Mouse (Mus musculus) bone marrow macrophage, adult 2 months (primary cell): Measurements from ENCODE around the gene Gm4302. TPM values are rescaled to one million over a fixed set of nuclear protein-coding genes. Genes with fewer than 3 reads are reported as not detected.
"Not testable (repeated sequence)": the region's sequence is repeated elsewhere in the genome, so short reads cannot be mapped to it uniquely, and the experiment has no call there.

Source experiments
- H3K27ac ChIP-seq: 2 replicates; pipeline ENCODE4 v1.5.1; 2012; ENCODE audit warnings: low read depth, low read length; ENCODE audit not compliant: insufficient read depth
- H3K4me1 ChIP-seq: 2 replicates; pipeline ENCODE4 v1.6.1; 2012; ENCODE audit warnings: low read length; ENCODE audit not compliant: control insufficient read depth, insufficient read depth
- H3K4me3 ChIP-seq: 2 replicates; pipeline ENCODE4 v1.5.1; 2012; ENCODE audit warnings: mild to moderate bottlenecking, low read length, moderate library complexity; ENCODE audit not compliant: insufficient read depth
- CTCF ChIP-seq: IDR thresholded peaks from 2 replicates; pipeline ENCODE4 v1.5.1; 2012; ENCODE audit warnings: low read depth, mild to moderate bottlenecking, low read length, moderate library complexity
- POLR2A ChIP-seq: IDR thresholded peaks from 2 replicates; pipeline ENCODE4 v1.6.1; 2012; ENCODE audit warnings: mild to moderate bottlenecking, low read depth, low read length, borderline replicate concordance
- polyA plus RNA-seq: library from polyadenylated mRNA; stranded (reverse); fragments of >200 nt; gene quantifications from 2 replicates; pipeline ENCODE4 v1.2.4, GENCODE M21; 2012; ENCODE audit not compliant: missing spikeins, insufficient read depth, insufficient read length

Gene Gm4302
- polyA plus RNA-seq = not detected in 2 replicates

DNA sequence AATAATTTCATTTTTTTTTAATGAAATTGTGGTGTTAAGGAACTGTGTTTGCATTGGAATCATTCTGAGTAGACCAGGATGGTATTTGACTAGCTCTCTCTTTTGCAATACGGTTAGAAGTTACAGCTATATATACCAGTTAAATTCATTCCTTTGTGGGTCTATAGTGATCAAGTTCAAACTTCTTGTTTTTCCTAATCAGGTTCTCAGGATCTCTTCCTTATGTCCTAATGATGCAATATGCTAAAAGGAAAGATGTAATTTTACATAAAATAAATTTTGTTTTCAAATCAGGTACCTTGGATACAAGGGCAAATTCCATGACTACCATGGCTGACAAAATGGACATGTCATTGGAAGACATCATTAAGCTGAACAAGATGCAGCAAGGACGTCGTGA is at the start of gene Gm4302:
Gm4302 (plus strand) TSS at position 301 of the 400 bp plus-strand sequence.
- not testable (repeated sequence) for H3K4me3 ChIP-seq, H3K4me1 ChIP-seq, H3K27ac ChIP-seq

DNA sequence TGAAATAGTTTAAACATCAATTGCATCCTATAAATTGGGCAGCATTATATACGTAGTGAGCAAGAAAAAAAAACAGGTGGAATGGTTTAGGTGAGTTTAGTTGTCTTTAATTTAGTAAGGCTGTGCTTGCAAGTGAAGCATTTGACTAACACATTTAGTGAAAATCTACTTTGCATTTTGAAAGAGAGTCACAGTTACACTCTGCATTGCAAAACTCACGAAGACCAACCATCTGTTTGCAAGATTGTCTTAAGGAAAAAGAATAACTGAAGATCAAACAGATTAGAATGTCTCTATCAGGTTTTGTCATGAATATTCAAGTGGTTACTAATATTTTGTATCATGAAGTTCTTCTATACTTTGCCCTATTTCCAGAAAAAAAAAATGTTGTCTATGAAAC is 44.5 kb upstream of the Gm4302 start:
- Histone ChIP-seq H3K27ac (no peak overlapping the region), H3K4me1 (no peaks in the 10 kb centered on the region), H3K4me3 (no peak overlapping the region)
- TF ChIP-seq POLR2A (no peak), CTCF (no peak)

DNA sequence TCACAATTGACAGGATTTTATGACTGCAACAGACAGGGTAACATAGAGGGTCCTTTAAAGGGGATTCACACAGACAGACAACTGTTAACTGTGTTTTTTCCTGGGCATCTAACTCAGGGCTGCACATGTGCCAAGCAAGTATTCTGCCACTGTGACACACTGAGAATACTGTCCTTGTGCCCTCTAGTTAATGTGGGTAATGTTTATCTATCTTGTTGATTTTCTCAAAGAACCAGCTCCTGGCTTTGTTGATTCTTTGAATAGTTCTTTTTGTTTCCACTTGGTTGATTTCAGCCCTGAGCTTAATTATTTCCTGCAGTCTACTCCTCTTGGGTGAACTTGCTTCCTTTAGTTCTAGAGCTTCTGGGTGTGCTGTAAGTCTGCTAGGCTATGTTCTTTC is 40.5 kb upstream of the Gm4302 start:
- H3K4me3 ChIP-seq, H3K4me1 ChIP-seq, H3K27ac ChIP-seq: not testable (repeated sequence)

DNA sequence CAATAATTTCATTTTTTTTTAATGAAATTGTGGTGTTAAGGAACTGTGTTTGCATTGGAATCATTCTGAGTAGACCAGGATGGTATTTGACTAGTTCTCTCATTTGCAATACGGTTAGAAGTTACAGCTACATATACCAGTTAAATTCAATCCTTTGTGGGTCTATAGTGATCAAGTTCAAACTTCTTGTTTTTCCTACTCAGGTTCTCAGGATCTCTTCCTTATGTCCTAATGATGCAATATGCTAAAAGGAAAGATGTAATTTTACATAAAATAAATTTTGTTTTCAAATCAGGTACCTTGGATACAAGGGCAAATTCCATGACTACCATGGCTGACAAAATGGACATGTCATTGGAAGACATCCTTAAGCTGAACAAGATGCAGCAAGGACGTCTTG is 5.3 kb upstream of the Gm4302 start, which contains the start of gene Gm4301:
Gm4301 (plus strand) TSS at position 301 of the 400 bp plus-strand sequence.
- H3K4me1 ChIP-seq, H3K27ac ChIP-seq, H3K4me3 ChIP-seq: not testable (repeated sequence)

DNA sequence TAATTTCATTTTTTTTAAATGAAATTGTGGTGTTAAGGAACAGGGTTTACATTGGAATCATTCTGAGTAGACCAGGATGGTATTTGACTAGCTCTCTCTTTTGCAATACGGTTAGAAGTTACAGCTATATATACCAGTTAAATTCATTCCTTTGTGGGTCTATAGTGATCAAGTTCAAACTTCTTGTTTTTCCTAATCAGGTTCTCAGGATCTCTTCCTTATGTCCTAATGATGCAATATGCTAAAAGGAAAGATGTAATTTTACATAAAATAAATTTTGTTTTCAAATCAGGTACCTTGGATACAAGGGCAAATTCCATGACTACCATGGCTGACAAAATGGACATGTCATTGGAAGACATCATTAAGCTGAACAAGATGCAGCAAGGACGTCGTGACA is 5.0 kb downstream of the Gm4302 start, which contains the start of gene Gm4303:
Gm4303 (plus strand) TSS at position 301 of the 400 bp plus-strand sequence.
- not testable (repeated sequence) for H3K27ac ChIP-seq, H3K4me1 ChIP-seq, H3K4me3 ChIP-seq

DNA sequence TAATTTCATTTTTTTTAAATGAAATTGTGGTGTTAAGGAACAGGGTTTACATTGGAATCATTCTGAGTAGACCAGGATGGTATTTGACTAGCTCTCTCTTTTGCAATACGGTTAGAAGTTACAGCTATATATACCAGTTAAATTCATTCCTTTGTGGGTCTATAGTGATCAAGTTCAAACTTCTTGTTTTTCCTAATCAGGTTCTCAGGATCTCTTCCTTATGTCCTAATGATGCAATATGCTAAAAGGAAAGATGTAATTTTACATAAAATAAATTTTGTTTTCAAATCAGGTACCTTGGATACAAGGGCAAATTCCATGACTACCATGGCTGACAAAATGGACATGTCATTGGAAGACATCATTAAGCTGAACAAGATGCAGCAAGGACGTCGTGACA is 10.2 kb downstream of the Gm4302 start, which contains the start of gene Gm4305:
Gm4305 (plus strand) TSS at position 301 of the 400 bp plus-strand sequence.
- not testable (repeated sequence) for H3K4me1 ChIP-seq, H3K27ac ChIP-seq, H3K4me3 ChIP-seq

DNA sequence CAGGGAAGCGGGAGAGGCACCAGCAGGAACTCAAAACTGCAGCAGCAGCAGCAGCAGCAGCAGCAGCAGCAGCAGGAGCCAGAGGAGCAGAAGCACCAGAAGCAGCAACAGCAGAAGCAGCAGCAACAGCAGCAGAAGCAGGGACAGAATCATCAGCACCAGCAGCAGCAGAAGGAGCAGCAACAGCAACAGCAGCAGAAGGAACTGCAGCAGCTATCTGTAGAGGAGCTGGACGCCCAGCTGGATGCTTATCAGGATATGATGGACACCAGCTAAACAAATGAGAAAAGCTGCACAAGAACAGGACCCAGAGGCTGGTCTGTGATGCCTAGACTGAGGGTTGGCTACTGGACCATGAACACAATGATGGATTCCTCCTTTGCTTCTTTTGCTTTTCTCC is 16.2 kb downstream of the Gm4302 start:
- not testable (repeated sequence) for H3K4me1 ChIP-seq, H3K4me3 ChIP-seq, H3K27ac ChIP-seq

DNA sequence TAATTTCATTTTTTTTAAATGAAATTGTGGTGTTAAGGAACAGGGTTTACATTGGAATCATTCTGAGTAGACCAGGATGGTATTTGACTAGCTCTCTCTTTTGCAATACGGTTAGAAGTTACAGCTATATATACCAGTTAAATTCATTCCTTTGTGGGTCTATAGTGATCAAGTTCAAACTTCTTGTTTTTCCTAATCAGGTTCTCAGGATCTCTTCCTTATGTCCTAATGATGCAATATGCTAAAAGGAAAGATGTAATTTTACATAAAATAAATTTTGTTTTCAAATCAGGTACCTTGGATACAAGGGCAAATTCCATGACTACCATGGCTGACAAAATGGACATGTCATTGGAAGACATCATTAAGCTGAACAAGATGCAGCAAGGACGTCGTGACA is 20.4 kb downstream of the Gm4302 start, which contains the start of gene Gm4307:
Gm4307 (plus strand) TSS at position 301 of the 400 bp plus-strand sequence.
- H3K27ac ChIP-seq, H3K4me3 ChIP-seq, H3K4me1 ChIP-seq: not testable (repeated sequence)

DNA sequence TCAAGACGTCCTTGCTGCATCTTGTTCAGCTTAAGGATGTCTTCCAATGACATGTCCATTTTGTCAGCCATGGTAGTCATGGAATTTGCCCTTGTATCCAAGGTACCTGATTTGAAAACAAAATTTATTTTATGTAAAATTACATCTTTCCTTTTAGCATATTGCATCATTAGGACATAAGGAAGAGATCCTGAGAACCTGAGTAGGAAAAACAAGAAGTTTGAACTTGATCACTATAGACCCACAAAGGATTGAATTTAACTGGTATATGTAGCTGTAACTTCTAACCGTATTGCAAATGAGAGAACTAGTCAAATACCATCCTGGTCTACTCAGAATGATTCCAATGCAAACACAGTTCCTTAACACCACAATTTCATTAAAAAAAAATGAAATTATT is 41.8 kb downstream of the Gm4302 start, which contains the start of gene Gm4312:
Gm4312 (minus strand) TSS at position 101 of the 400 bp plus-strand sequence.
- H3K4me3 ChIP-seq, H3K27ac ChIP-seq, H3K4me1 ChIP-seq: not testable (repeated sequence)

Other genes starting within 250 kb of the Gm4302 start
- not detected in 2 replicates for gene Gm4301, start 5.2 kb upstream of the Gm4302 start, polyA plus RNA-seq
- gene Gm4303, start 5.1 kb downstream of the Gm4302 start, polyA plus RNA-seq = not detected in 2 replicates
- not detected in 2 replicates for gene Gm4305, start 10.3 kb downstream of the Gm4302 start, polyA plus RNA-seq
- not detected in 2 replicates for gene Gm4307, start 20.5 kb downstream of the Gm4302 start, polyA plus RNA-seq
- gene Gm4312, start 41.7 kb downstream of the Gm4302 start, polyA plus RNA-seq = not detected in 2 replicates
- 13.3 and 14.5 TPM in 2 replicates for gene Tmtc3, start 146.5 kb downstream of the Gm4302 start, polyA plus RNA-seq
- 7.5 and 9.8 TPM in 2 replicates for gene Cep290, start 146.7 kb downstream of the Gm4302 start, polyA plus RNA-seq
- 8.9 and 10.0 TPM in 2 replicates for gene 4930430F08Rik, start 249.6 kb downstream of the Gm4302 start, polyA plus RNA-seq
- gene 1700017N19Rik, start 249.6 kb downstream of the Gm4302 start, polyA plus RNA-seq = not detected in 2 replicates